Mouse (Mus musculus): ENCODE data around the gene Fgfrl1. TPM values are rescaled to one million over a fixed set of nuclear protein-coding genes. Genes with fewer than 3 reads are reported as not detected.
"Not testable (repeated sequence)": the region's sequence is repeated elsewhere in the genome, so short reads cannot be mapped to it uniquely, and the experiment has no call there.

Gene Fgfrl1
- polyA plus RNA-seq, 1 experiment from 2014 or later: 4.7 TPM

DNA sequence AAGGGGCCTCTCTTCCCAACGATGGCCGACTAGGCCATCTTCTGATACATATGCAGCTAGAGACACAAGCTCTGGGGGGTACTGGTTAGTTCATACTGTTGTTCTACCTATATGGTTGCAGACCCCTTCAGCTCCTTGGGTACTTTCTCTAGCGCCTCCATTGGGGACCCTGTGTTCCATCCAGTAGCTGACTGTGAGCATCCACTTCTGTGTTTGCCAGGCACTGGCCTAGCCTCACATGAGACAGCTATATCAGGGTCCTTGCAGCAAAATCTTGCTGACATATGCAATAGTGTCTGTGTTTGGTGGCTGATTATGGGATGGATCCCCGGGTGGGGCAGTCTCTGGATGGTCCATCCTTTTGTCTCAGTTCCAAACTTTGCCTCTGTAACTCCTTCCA lies 59.1 kb downstream of the Fgfrl1 start:
- not testable (repeated sequence) for H3K9ac ChIP-seq (ENCODE audit: low read depth, low read length); H3K27me3 ChIP-seq (replicated peaks; ENCODE audit: control insufficient read depth, insufficient read depth, low read length); H3K4me3 ChIP-seq (ENCODE audit: low read length); H3K9me3 ChIP-seq (ENCODE audit: control insufficient read depth, low read length); H3K4me2 ChIP-seq (ENCODE audit: low read length); H3K27ac ChIP-seq (ENCODE audit: low read depth, low read length); H3K36me3 ChIP-seq (ENCODE audit: control insufficient read depth, insufficient read depth, low read length); ATAC-seq; H3K4me1 ChIP-seq (ENCODE audit: control insufficient read depth, insufficient read depth, low read depth, low read length)
- WGBS: 92% methylated on average over 4 of the region's 4 CpGs

Other genes starting within 250 kb of the Fgfrl1 start
- gene Mfsd7a, start 243.5 kb upstream of the Fgfrl1 start, polyA plus RNA-seq (2015; fragmentation: Nextera tagmentation; extraction: Ambion mirVana): 0.20 and 0.29 TPM in 2 replicates
- 20.2 and 22.8 TPM in 2 replicates for gene Pcgf3, start 231.2 kb upstream of the Fgfrl1 start, polyA plus RNA-seq (2015; fragmentation: Nextera tagmentation; extraction: Ambion mirVana)
- 238 and 264 TPM in 2 replicates for gene Cplx1, start 142.4 kb upstream of the Fgfrl1 start, polyA plus RNA-seq (2015; fragmentation: Nextera tagmentation; extraction: Ambion mirVana)
- gene Gak, start 62.6 kb upstream of the Fgfrl1 start, polyA plus RNA-seq (2015; fragmentation: Nextera tagmentation; extraction: Ambion mirVana): 47.5 and 56.5 TPM in 2 replicates
- gene Tmem175, start 62.6 kb upstream of the Fgfrl1 start, polyA plus RNA-seq (2015; fragmentation: Nextera tagmentation; extraction: Ambion mirVana): 28.6 and 30.9 TPM in 2 replicates
- gene Idua, start 32.1 kb upstream of the Fgfrl1 start, polyA plus RNA-seq (2015; fragmentation: Nextera tagmentation; extraction: Ambion mirVana): 13.3 and 13.7 TPM in 2 replicates
- 26.6 and 33.4 TPM in 2 replicates for gene Dgkq, start 22.7 kb upstream of the Fgfrl1 start, polyA plus RNA-seq (2015; fragmentation: Nextera tagmentation; extraction: Ambion mirVana)
- gene Slc26a1, start 16.8 kb upstream of the Fgfrl1 start, polyA plus RNA-seq (2015; fragmentation: Nextera tagmentation; extraction: Ambion mirVana): 3.6 and 3.9 TPM in 2 replicates
- 0.25 TPM in 1 of 2 replicates, not detected in the other for gene Rnf212, start 82.6 kb downstream of the Fgfrl1 start, polyA plus RNA-seq (2015; fragmentation: Nextera tagmentation; extraction: Ambion mirVana)
- gene Tmed11, start 103.0 kb downstream of the Fgfrl1 start, polyA plus RNA-seq (2015; fragmentation: Nextera tagmentation; extraction: Ambion mirVana): not detected in 2 replicates
- gene Vmn2r8, start 116.5 kb downstream of the Fgfrl1 start, polyA plus RNA-seq (2015; fragmentation: Nextera tagmentation; extraction: Ambion mirVana): not detected in 2 replicates
- gene Vmn2r9, start 160.2 kb downstream of the Fgfrl1 start, polyA plus RNA-seq (2015; fragmentation: Nextera tagmentation; extraction: Ambion mirVana): not detected in 2 replicates